Mouse (Mus musculus) adrenal gland, adult (tissue): Measurements from ENCODE around the gene Tpd52l2.

Experiments
- DNase-seq, 2 experiments: peaks; one replicate each; pipeline ENCODE4 v3.0.0; 2022 to 2023; ENCODE audit warnings: low spot score in 1 of 2; ENCODE audit not compliant: inconsistent age in 2 of 2

The Tpd52l2 gene

DNA sequence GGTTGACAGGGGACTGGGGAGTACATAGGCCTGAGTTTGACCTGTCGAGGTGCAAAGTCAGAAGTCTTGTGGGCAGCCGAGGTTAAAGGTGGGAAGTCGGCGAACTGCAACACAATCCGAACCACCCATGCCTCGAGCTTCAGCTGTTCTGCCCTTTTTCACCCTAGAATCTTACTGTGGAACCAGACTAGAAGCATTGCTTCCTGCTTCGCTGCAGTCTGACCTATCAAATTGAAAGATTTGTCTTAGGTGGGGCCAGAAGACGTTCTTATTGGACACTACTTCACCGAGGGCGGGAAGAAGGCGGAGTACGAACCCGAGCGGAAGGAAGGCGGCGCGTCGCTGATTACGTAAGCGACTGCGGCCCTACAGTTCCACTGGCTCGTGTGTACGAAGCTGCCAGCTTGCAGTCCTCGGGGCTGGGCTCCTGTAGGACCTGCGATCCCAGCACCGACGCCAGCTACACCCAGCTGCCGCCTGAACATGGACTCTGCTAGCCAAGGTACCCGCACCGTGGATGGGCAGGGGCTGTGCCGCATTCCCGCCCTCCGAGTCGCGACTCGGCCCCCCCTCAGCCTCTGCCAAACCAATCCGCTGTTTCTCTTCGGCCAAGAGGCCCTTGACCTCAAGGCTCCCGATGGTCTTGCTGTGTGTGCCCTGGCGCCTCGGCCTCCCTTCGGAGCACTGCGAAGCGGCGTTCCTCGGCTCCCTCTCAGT, at the start of gene Tpd52l2:
Gene Tpd52l2 (plus strand): TSS at position 312 of the 717 bp plus-strand sequence.
- DNase-seq: peak; percentile 95 to 98

GRCm38 (mm10) chr2:181452181-181452580, 44.8 kb upstream of the Tpd52l2 start:
- DNase-seq: peak in 1 of 2 experiments; percentile 35

- no peak for DNase-seq
Measured at GRCm38 (mm10) chr2:181453274-181453673, 43.7 kb upstream of the Tpd52l2 start.

DNA sequence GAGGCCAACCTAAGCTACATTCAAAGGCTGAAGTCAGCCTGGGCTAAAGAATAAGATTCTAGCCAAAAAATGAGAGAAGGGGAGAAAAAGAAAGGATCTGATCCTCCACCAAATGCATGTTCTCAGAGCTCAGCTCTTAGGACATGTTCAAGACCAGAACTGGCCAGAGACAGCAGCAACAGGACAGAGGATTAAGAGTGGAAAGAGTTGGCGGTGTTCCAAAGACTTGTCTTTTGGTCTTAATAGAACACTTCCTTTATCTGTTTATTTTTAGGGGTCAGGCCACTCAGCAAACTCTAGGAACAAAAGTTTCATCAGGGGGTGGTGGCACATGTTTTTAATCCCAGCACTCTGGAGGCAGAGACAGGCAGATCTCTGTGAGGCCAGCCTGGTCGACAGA, 41.0 kb upstream of the Tpd52l2 start:
- DNase-seq: peak in 1 of 2 experiments; percentile 71

- DNase-seq: peak in 1 of 2 experiments; percentile 62
Measured at GRCm38 (mm10) chr2:181457831-181458230, 39.1 kb upstream of the Tpd52l2 start.

- peak; percentile 59 to 79 for DNase-seq
Measured at GRCm38 (mm10) chr2:181458411-181459152, 38.4 kb upstream of the Tpd52l2 start.

GRCm38 (mm10) chr2:181459153-181459672, 37.7 kb upstream of the Tpd52l2 start, which contains the start of gene Zbtb46:
Zbtb46 (minus strand) TSS chr2:181459426.
- peak; percentile 93 to 95 for DNase-seq

GRCm38 (mm10) chr2:181459673-181460621, 37.0 kb upstream of the Tpd52l2 start:
- DNase-seq: peak; percentile 74 to 87

DNA sequence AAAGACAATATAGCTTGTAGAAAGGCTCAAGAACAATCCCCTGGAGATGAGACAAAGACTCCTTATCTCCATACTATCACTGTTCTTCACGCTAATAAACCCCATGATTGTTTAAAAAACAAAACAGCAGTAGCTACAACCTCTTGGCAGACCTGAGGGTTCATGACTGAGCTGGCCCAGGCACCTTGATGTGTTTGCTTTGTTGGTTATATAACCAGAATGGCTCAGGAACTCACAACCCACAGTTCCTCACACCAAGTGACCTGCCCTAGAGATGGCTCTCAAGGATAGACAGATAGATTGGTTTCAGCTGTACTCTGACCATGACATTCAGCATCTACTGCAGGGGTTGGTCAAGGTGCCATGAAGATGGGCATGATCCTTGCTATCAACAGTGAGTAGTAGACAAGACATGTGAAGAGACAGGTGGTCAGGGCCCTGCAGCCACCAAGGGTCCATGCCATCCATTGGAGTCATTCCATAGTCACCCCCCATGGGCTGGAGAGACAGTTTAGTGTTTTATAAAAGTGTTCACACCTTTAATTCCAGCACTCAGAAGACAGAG, 35.3 kb upstream of the Tpd52l2 start:
- DNase-seq: no peak

GRCm38 (mm10) chr2:181462604-181463003, 34.3 kb upstream of the Tpd52l2 start:
- DNase-seq: no peak

DNA sequence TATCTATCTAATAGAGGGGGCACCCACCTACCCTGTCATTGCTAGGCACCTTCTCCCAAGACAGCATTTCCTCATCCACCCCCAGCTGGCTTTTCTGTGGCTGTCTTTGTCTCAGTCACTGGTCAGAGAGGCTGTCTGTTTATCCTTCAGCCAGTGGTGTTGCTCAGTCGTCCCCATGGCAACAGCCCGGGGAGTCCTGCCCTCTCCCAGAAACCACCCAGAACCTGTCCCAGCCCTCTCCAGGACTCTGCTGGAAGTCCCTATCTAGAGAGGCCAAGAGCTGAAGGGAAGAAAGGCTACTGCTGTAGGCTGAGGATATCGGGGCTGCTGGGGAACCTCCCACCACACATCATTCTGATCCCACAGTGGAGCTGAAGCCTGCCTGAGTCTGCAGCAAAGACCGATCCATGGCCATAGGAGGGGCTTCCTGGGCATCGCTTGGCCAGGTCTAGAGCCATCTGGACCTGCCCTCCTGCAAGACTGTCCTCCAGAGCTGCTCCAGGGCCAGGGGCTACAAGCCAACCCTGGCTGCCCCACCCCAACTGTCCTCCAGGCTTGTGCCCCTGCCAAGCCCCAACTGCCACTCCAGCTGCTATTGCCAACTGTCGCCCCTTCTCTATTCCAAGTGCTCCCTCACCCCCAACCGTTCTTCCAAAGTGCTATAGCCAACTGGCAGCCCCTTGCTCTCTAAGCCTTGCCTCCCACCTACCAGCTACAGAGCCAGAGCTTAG, 33.8 kb upstream of the Tpd52l2 start:
- DNase-seq: peak; percentile 63 to 80

DNA sequence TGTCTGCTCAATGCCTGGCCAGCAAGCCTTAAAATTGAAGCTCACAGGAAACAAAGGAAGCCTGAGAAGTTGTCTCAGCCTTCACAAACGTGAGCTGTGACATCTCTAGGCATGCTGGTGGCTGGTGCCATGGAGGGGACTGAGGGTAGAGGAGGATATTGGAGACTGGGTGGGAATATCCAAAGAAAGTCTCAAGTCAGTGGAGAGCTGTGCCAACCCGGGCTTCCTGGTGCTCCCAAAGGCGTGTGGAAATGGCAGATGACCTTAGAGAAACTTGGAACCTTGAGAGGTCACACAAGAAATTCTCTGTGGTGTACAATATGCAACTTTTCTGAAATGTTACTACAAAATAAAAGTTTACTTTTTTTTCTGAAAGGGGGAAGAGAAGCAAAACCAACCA, 31.5 kb upstream of the Tpd52l2 start:
- DNase-seq: no peak

GRCm38 (mm10) chr2:181470285-181470684, 26.7 kb upstream of the Tpd52l2 start:
- peak in 1 of 2 experiments; percentile 66 for DNase-seq

DNA sequence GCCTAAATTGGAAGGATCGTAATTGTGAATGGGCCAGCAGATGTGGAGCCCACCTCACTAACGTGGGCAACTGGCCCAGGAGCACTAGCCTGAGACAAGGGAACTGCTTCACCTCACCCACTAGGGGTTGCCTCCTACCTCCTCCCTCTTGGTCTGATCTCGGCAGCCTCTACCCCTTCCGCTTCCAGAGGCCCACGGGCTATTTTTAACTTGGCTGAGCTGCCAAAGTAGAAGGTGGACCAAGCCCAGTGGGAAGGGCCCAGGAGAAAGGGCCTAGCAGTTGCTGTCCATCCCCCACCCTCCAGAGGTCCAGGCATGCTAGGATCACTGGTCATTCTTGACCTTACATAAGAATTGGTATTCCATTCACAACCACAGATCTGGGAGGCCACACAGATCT, 25.7 kb upstream of the Tpd52l2 start:
- DNase-seq: peak; percentile 59 to 78

DNA sequence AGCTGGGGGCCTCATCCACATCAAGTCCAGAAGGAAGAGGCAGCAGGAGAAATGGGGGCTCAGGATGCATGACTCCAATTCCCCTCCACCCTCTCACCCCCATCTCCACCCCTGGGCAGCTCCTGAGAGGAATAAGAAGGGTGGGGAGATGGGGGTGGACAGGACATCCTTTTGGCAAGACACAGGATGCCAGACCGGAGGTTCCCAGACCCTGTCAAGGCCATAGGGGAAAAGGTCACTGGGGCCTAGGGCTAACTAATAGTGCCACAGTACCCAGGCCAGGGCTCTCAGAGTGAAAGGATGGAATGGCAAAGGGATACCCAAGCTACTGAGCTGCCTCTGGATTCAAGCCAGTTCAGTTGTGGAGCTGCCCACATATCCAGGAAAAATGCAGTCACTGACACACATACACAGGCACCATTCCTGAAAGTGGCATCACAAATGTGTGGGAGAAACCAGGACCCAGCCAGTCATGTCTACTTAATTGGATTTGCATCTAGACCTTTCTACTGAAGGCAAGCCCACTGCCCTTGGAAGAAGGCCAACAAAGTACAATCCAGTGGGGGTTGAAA, 24.6 kb upstream of the Tpd52l2 start:
- peak in 1 of 2 experiments; percentile 69 for DNase-seq

DNA sequence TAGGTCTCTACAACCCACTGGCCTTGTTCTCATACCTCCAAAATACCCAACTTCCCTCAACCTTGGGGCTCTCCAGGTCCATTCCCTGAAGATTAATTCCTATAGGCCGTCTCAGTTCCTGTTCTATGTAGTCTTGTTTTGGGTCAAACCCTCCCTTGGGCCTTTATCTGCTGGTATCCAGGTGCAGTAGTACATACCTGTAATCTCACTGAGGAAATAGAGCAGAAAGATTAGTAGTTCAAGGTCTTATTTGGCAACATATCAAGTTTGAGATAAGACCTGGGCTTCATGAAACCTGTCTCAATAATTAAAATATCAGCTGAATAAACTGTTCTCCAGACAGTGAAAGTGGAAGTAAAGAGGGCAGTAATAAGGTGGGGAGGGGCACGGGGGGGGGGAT, 13.8 kb upstream of the Tpd52l2 start:
- no peak for DNase-seq

DNA sequence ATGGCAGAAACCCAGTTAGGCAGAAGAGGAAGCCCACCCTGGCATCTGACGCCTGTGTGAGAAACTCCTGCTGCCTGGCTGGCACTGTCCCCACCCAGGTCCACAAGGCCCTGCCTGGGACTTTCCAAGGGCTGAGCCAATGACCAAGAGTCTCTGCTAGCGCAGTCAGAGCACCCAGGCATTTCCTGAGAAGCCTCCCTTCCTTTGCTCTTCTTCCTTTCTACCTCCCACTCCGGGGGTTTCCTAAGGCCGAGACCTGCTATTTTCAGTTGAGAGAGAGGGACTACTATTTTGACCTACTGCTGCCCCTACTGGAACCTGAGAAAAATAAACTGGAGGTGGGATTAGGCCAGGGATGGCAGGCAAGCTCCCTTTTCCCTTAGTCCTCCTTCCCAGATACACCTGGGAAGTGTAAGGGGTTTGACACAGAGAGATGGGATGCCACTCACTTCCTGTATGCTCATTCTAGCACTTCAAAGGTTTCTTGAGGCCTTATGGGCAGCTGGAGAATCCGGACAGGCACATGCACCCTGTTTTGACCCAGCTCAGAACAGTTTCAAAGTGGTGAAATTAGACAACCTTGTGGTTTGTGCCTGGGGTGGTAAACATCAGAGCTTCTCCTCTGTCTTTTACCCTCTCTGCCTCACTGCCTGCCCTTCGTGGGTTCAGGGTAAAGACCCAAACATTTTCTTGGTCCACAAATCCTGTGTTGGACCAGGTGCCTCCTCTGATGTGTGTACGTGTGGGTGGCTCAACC, 13.2 kb upstream of the Tpd52l2 start:
- peak; percentile 64 to 81 for DNase-seq

GRCm38 (mm10) chr2:181484456-181485233, 12.3 kb upstream of the Tpd52l2 start:
- DNase-seq: peak in 1 of 2 experiments; percentile 62
